Comparison of ENCODE assay signal across 19 mouse cellular contexts in genomic region chr2:156968501-156968900, GRCm38 (mm10). TPM values are rescaled to one million over a fixed set of nuclear protein-coding genes. Genes with fewer than 3 reads are reported as not detected.
DNase-seq lines count a peak whose midpoint lies in the region; TF ChIP-seq lines count a peak whose summit lies in the region.
"Had no signal": no experiment of that assay in that cellular context is flagged by ENCODE, and none has a peak within 500 bp of the region (broad histone marks: within the 10 kb centered on the region; RNA-seq: fewer than 3 reads in every experiment).

No protein-coding gene starts in this region.

- DNase-seq in gastrocnemius, adult 2 months = no peak
- no peak for DNase-seq in gastrocnemius, postnatal 36 days
- peak; percentile 49 for DNase-seq in retina, adult 2 months (ENCODE audit: low read depth, low spot score)
- no peak for DNase-seq in retina, embryonic 14.5 days (ENCODE audit: low spot score)
- peak; percentile 25 for DNase-seq in 3T3-L1 (ENCODE audit: low read depth, low spot score)
- DNase-seq in brain, adult 2 months (ENCODE audit: low read depth, low spot score) = peak; percentile 61
- no peak for DNase-seq in cerebellum, adult 9-10 months
- no peak for DNase-seq in adrenal gland, adult 18-20 months (ENCODE audit: low spot score in 2 of 2)
- DNase-seq: adrenal gland, adult 8-10 months; adrenal gland, postnatal 25 days; cerebellum, adult 18-20 months; cerebellum, adult 9-11 months; forebrain, postnatal 0 days; gastrocnemius, postnatal 25 days had no signal

- peak overlapping the region; percentile 24; the same call in 1 of the 2 replicates for H3K27ac ChIP-seq in gastrocnemius, adult 2 months
- H3K27ac ChIP-seq: embryonic facial prominence, embryonic 12.5 days; embryonic facial prominence, embryonic 15.5 days; heart, embryonic 13.5 days; hindbrain, embryonic 12.5 days; hindbrain, embryonic 15.5 days had no signal

- intact Hi-C loops in gastrocnemius, adult 2 months (cut with DNase I) = no loop called here
- intact Hi-C loops in gastrocnemius, postnatal 36 days (cut with DNase I) = no loop called here

- no peak overlapping the region for H3K4me3 ChIP-seq in gastrocnemius, adult 2 months
- H3K4me3 ChIP-seq: embryonic facial prominence, embryonic 12.5 days; embryonic facial prominence, embryonic 15.5 days; heart, embryonic 13.5 days; hindbrain, embryonic 12.5 days; hindbrain, embryonic 15.5 days had no signal

- no peak for TF ChIP-seq CTCF in gastrocnemius, adult 2 months (IDR thresholded peaks at IDR 0.05)

RNA-seq across cellular contexts. Expression of gene Ndrg3, which starts 23.4 kb away (rescaled TPM):
- 10 to 100 TPM; 31.9 to 33.4 TPM for total RNA-seq in gastrocnemius, adult 2 months (2021)
- total RNA-seq in gastrocnemius, postnatal 36 days (2021) = 10 to 100 TPM; 25.1 TPM
- total RNA-seq in adrenal gland, adult 18-20 months (2021) = 10 to 100 TPM; 61.0 to 87.7 TPM

RNA-seq across cellular contexts. Expression of gene Dsn1, which starts 38.5 kb away (rescaled TPM):
- total RNA-seq in gastrocnemius, adult 2 months (2021) = 1 to 10 TPM; 1.2 to 1.6 TPM
- total RNA-seq in gastrocnemius, postnatal 36 days (2021) = 1 to 10 TPM; 1.2 to 1.3 TPM
- 1 to 10 TPM; 2.8 to 3.8 TPM for total RNA-seq in adrenal gland, adult 18-20 months (2021)

Comparison
In these comparisons a context has a peak if more than half of its experiments do, and no peak if none do; other contexts are left out.
1. DNase-seq: peak in retina, adult 2 months (single experiment), 3T3-L1 (single experiment) and brain, adult 2 months (single experiment); none in gastrocnemius, adult 2 months (single experiment), gastrocnemius, postnatal 36 days (0 of 2), retina, embryonic 14.5 days (single experiment), cerebellum, adult 9-10 months (single experiment) and adrenal gland, adult 18-20 months (0 of 2).